Mouse (Mus musculus): ENCODE measurements around the gene Lrrc8a. TPM values are rescaled to one million over a fixed set of nuclear protein-coding genes. Genes with fewer than 3 reads are reported as not detected.
A peak's percentile ranks its signal among the peaks of the same experiment; 100 is the strongest.

The Lrrc8a gene
- polyA plus RNA-seq, 1 experiment from 2014 or later: 10.5 TPM

- Histone ChIP-seq H3K9ac (no peak overlapping the region), H3K27me3 (no peaks in the 10 kb centered on the region), H3K4me2 (no peak overlapping the region), H3K27ac (replicated peaks) (no peak overlapping the region), H3K4me1 (replicated peaks) (peaks cover 51% of the 10 kb centered on the region), H3K36me3 (replicated peaks) (peaks cover 68% of the 10 kb centered on the region), H3K4me3 (replicated peaks) (no peak overlapping the region), H3K9me3 (replicated peaks) (no peaks in the 10 kb centered on the region)
- 82% methylated on average over 4 of the region's 4 CpGs for WGBS (ENCODE audit: insufficient replicate concordance)
- ATAC-seq (ENCODE audit: insufficient read depth): no peak
Measured at GRCm38 (mm10) chr2:30262840-30263441, 25.4 kb downstream of the Lrrc8a start.

GRCm38 (mm10) chr2:30263811-30264210 is 26.3 kb downstream of the Lrrc8a start:
- H3K9me3 ChIP-seq (replicated peaks): no peaks in the 10 kb centered on the region
- 76% methylated on average over 6 of the region's 6 CpGs for WGBS (ENCODE audit: insufficient replicate concordance)
- peaks cover 59% of the 10 kb centered on the region for H3K36me3 ChIP-seq (replicated peaks)
- no peak for ATAC-seq (ENCODE audit: insufficient read depth)
- no peaks in the 10 kb centered on the region for H3K27me3 ChIP-seq
- H3K27ac ChIP-seq (replicated peaks): no peak overlapping the region
- no peak overlapping the region for H3K4me3 ChIP-seq (replicated peaks)
- H3K9ac ChIP-seq: no peak overlapping the region
- peaks cover 46% of the 10 kb centered on the region for H3K4me1 ChIP-seq (replicated peaks)
- H3K4me2 ChIP-seq: no peak overlapping the region

GRCm38 (mm10) chr2:30264671-30265519 is 27.4 kb downstream of the Lrrc8a start:
- Histone ChIP-seq H3K27ac (replicated peaks) (peak overlapping the region; percentile 78), H3K36me3 (replicated peaks) (peaks cover 49% of the 10 kb centered on the region), H3K9ac (no peak overlapping the region), H3K9me3 (replicated peaks) (no peaks in the 10 kb centered on the region), H3K4me2 (no peak overlapping the region), H3K27me3 (no peaks in the 10 kb centered on the region), H3K4me1 (replicated peaks) (peaks cover 43% of the 10 kb centered on the region), H3K4me3 (replicated peaks) (no peak overlapping the region)
- 75% methylated on average over 7 of the region's 7 CpGs for WGBS (ENCODE audit: insufficient replicate concordance)
- ATAC-seq (ENCODE audit: insufficient read depth): no peak

- Histone ChIP-seq H3K4me2 (peak within 1 kb of the TSS; percentile 44), H3K27ac (replicated peaks) (peak within 1 kb of the TSS; percentile 78), H3K27me3 (no peaks in the 10 kb centered on the region), H3K36me3 (replicated peaks) (peaks cover 41% of the 10 kb centered on the region), H3K9ac (peak within 1 kb of the TSS; percentile 42), H3K9me3 (replicated peaks) (no peaks in the 10 kb centered on the region), H3K4me1 (replicated peaks) (peaks cover 46% of the 10 kb centered on the region), H3K4me3 (replicated peaks) (peak within 1 kb of the TSS; percentile 31)
- ATAC-seq (ENCODE audit: insufficient read depth): no peak
- 61% methylated on average over 5 of the region's 5 CpGs for WGBS (ENCODE audit: insufficient replicate concordance)
Measured at GRCm38 (mm10) chr2:30265767-30266253, 28.3 kb downstream of the Lrrc8a start, which contains the start of gene Phyhd1. Phyhd1 (plus strand) TSS chr2:30266203.

- no peak overlapping the region; the same call in 1 of the 2 replicates for H3K9ac ChIP-seq
- no peaks in the 10 kb centered on the region for H3K27me3 ChIP-seq
- H3K4me1 ChIP-seq (replicated peaks): peaks cover 46% of the 10 kb centered on the region
- H3K9me3 ChIP-seq (replicated peaks): no peaks in the 10 kb centered on the region
- peak overlapping the region; percentile 78 for H3K27ac ChIP-seq (replicated peaks)
- peak overlapping the region; percentile 44 for H3K4me2 ChIP-seq
- peaks cover 34% of the 10 kb centered on the region for H3K36me3 ChIP-seq (replicated peaks)
- WGBS (ENCODE audit: insufficient replicate concordance): 35% methylated on average over 4 of the region's 4 CpGs
- peak; percentile 75 for ATAC-seq (ENCODE audit: insufficient read depth)
- peak overlapping the region; percentile 31 for H3K4me3 ChIP-seq (replicated peaks)
Measured at GRCm38 (mm10) chr2:30266392-30266941, 29.0 kb downstream of the Lrrc8a start.

- H3K4me1 ChIP-seq (replicated peaks): peaks cover 46% of the 10 kb centered on the region
- no peaks in the 10 kb centered on the region for H3K27me3 ChIP-seq
- no peaks in the 10 kb centered on the region for H3K9me3 ChIP-seq (replicated peaks)
- peak overlapping the region; percentile 44 for H3K4me2 ChIP-seq
- H3K9ac ChIP-seq: no peak overlapping the region
- WGBS (ENCODE audit: insufficient replicate concordance): 78% methylated on average over 2 of the region's 2 CpGs
- H3K36me3 ChIP-seq (replicated peaks): peaks cover 24% of the 10 kb centered on the region
- H3K4me3 ChIP-seq (replicated peaks): no peak overlapping the region; the same call in 1 of the 2 replicates
- no peak overlapping the region for H3K27ac ChIP-seq (replicated peaks)
- no peak for ATAC-seq (ENCODE audit: insufficient read depth)
Measured at GRCm38 (mm10) chr2:30267466-30267865, 30.0 kb downstream of the Lrrc8a start.

GRCm38 (mm10) chr2:30268371-30268770 is 30.9 kb downstream of the Lrrc8a start:
- H3K9me3 ChIP-seq (replicated peaks): no peaks in the 10 kb centered on the region
- H3K4me2 ChIP-seq: no peak overlapping the region; the same call in 1 of the 2 replicates
- H3K36me3 ChIP-seq (replicated peaks): peaks cover 17% of the 10 kb centered on the region
- H3K27me3 ChIP-seq: no peaks in the 10 kb centered on the region
- H3K4me1 ChIP-seq (replicated peaks): peaks cover 43% of the 10 kb centered on the region
- 44% methylated on average over 4 of the region's 4 CpGs for WGBS (ENCODE audit: insufficient replicate concordance)
- peak overlapping the region; percentile 19; the same call in 1 of the 2 replicates for H3K27ac ChIP-seq (replicated peaks)
- no peak for ATAC-seq (ENCODE audit: insufficient read depth)
- H3K9ac ChIP-seq: no peak overlapping the region
- H3K4me3 ChIP-seq (replicated peaks): no peak overlapping the region

- Histone ChIP-seq H3K4me3 (replicated peaks) (no peak overlapping the region), H3K27ac (replicated peaks) (no peak overlapping the region), H3K9me3 (replicated peaks) (no peaks in the 10 kb centered on the region), H3K36me3 (replicated peaks) (peaks cover 10% of the 10 kb centered on the region), H3K9ac (no peak overlapping the region), H3K4me2 (no peak overlapping the region), H3K27me3 (no peaks in the 10 kb centered on the region), H3K4me1 (replicated peaks) (peaks cover 43% of the 10 kb centered on the region)
- WGBS (ENCODE audit: insufficient replicate concordance): 67% methylated on average over 17 of the region's 17 CpGs
- no peak for ATAC-seq (ENCODE audit: insufficient read depth)
Measured at GRCm38 (mm10) chr2:30269241-30269990, 31.9 kb downstream of the Lrrc8a start.

- no peak overlapping the region for H3K4me2 ChIP-seq
- H3K4me3 ChIP-seq (replicated peaks): no peak overlapping the region
- no peak overlapping the region for H3K9ac ChIP-seq
- H3K36me3 ChIP-seq (replicated peaks): 0 out of 2 replicates have a peak, but pooled peaks cover 3% of the 10 kb centered on the region
- ATAC-seq (ENCODE audit: insufficient read depth): peak; percentile 45; the same call in 1 of the 2 replicates
- H3K4me1 ChIP-seq (replicated peaks): peaks cover 39% of the 10 kb centered on the region
- no peaks in the 10 kb centered on the region for H3K27me3 ChIP-seq
- H3K9me3 ChIP-seq (replicated peaks): no peaks in the 10 kb centered on the region
- H3K27ac ChIP-seq (replicated peaks): no peak overlapping the region
- 7% methylated on average over 1 of the region's 1 CpGs for WGBS (ENCODE audit: insufficient replicate concordance)
Measured at GRCm38 (mm10) chr2:30270134-30270533, 32.6 kb downstream of the Lrrc8a start.

- H3K27ac ChIP-seq (replicated peaks): no peak within 1 kb of the TSS
- H3K4me2 ChIP-seq: no peak within 1 kb of the TSS
- WGBS (ENCODE audit: insufficient replicate concordance): 82% methylated on average over 11 of the region's 11 CpGs
- H3K36me3 ChIP-seq (replicated peaks): 0 out of 2 replicates have a peak, but pooled peaks cover 11% of the 10 kb centered on the region
- no peaks in the 10 kb centered on the region for H3K27me3 ChIP-seq
- H3K9me3 ChIP-seq (replicated peaks): no peaks in the 10 kb centered on the region
- H3K4me3 ChIP-seq (replicated peaks): no peak within 1 kb of the TSS
- no peak for ATAC-seq (ENCODE audit: insufficient read depth)
- peaks cover 14% of the 10 kb centered on the region for H3K4me1 ChIP-seq (replicated peaks)
- H3K9ac ChIP-seq: no peak within 1 kb of the TSS
Measured at GRCm38 (mm10) chr2:30280743-30281142, 43.2 kb downstream of the Lrrc8a start, which contains the start of gene Gm28038. Gm28038 (plus strand) TSS chr2:30281043.
